Mouse (Mus musculus): ENCODE measurements at regions not wholly inside any gene's neighbourhood (a gene's known extent, or its start where the extent isn't known, plus 50 kb on each side); places are given as distances from the start of the nearest gene placed in this dataset.

- TF ChIP-seq CTCF (IDR thresholded peaks at IDR 0.05; ENCODE audit: borderline replicate concordance, extremely low read depth, insufficient read depth, insufficient read length), result no peak
- TF ChIP-seq POLR2A (IDR thresholded peaks at IDR 0.05; ENCODE audit: borderline replicate concordance, extremely low read depth, insufficient read depth, insufficient read length, poor library complexity, severe bottlenecking), result no peak
Observed at GRCm38 (mm10) chr3:52600581-52600980, 332.4 kb downstream of the Foxo1 start.
